Mouse (Mus musculus): ENCODE measurements at regions not wholly inside any gene's neighbourhood (a gene's known extent, or its start where the extent isn't known, plus 50 kb on each side); places are given as distances from the start of the nearest gene placed in this dataset.

DNA sequence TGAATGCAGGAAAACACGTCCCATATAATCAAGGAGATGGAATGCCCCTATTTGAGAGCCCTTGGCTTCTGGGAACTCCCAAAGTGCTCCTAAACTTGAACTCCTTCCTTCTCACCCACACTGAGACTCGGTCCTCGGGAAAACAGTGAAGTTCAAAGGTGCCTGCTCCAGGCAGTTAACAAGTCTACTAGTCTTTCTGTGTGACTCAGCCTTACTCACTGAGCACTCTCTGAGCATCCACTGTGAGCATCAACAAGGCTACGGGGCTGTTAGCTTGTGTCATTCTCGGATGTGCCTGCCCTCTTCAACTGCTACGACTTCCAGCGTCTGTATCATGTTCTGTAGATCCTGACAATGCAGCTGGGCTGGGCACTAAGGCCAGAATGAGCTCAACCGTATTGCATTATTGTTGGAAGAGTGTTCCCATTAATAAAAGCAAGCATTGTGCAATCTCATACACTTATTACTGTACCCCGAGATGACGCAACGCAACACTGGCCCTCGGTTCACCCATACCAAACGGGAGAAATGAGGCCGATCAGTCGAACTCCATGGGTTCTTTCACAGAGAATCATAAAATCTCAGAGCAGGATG, 96.1 kb upstream of the Egr2 start:
- Histone ChIP-seq H3K36me3 (ENCODE audit: control insufficient read depth in 1 of 2, insufficient read depth in 2 of 2, low read length in 2 of 2) (no peaks in the 10 kb centered on the region; a peak in 1 of 4 replicates), H3K9me3 (replicated peaks; ENCODE audit: insufficient read depth, low read length) (no peaks in the 10 kb centered on the region), H3K9ac (ENCODE audit: control insufficient read depth, low read depth, low read length, poor library complexity, severe bottlenecking) (no peak overlapping the region), H3K4me3 (ENCODE audit: control insufficient read depth in 1 of 2, insufficient read depth in 1 of 2, low read depth in 2 of 2, low read length in 2 of 2) (no peak overlapping the region), H3K4me1 (ENCODE audit: control insufficient read depth in 1 of 2, insufficient read depth in 2 of 2, low read length in 2 of 2) (no peaks in the 10 kb centered on the region), H3K79me2 (ENCODE audit: control insufficient read depth, insufficient read depth, low read length, poor library complexity) (no peaks in the 10 kb centered on the region), H3K27me3 (ENCODE audit: control insufficient read depth in 1 of 2, insufficient read depth in 2 of 2, low read length in 2 of 2) (no peaks in the 10 kb centered on the region), H3K27ac (ENCODE audit: control insufficient read depth, low read depth, low read length) (no peak overlapping the region)
- no peak for TF ChIP-seq USF1 (IDR thresholded peaks at IDR 0.05; ENCODE audit: low read depth, low read length)
- TF ChIP-seq GABPA (IDR thresholded peaks at IDR 0.05; ENCODE audit: low read depth, low read length): no peak
- no peak for TF ChIP-seq MAFK (IDR thresholded peaks at IDR 0.05; ENCODE audit: borderline replicate concordance, low read depth, low read length)
- TF ChIP-seq CHD1 (IDR thresholded peaks at IDR 0.05; ENCODE audit: low read depth, low read length): no peak
- TF ChIP-seq USF2 (IDR thresholded peaks at IDR 0.05; ENCODE audit: borderline replicate concordance in 1 of 2, insufficient read depth in 1 of 2, low read depth in 1 of 2, low read length in 2 of 2): no peak
- TF ChIP-seq ZKSCAN1 (IDR thresholded peaks at IDR 0.05; ENCODE audit: low read depth, low read length): no peak
- TF ChIP-seq RAD21 (IDR thresholded peaks at IDR 0.05; ENCODE audit: low read depth, low read length): no peak
- TF ChIP-seq NELFE (IDR thresholded peaks at IDR 0.05; ENCODE audit: low read depth, low read length): no peak
- TF ChIP-seq MYC (IDR thresholded peaks at IDR 0.05; ENCODE audit: low read depth, low read length): no peak
- TF ChIP-seq MAX (IDR thresholded peaks at IDR 0.05; ENCODE audit: low read length): no peak
- DNase-seq (ENCODE audit: low read depth, low spot score): no peak

GRCm38 (mm10) chr10:67439844-67440243, 95.4 kb upstream of the Egr2 start:
- no peaks in the 10 kb centered on the region for H3K79me2 ChIP-seq (ENCODE audit: control insufficient read depth, insufficient read depth, low read length, poor library complexity)
- TF ChIP-seq HCFC1 (IDR thresholded peaks at IDR 0.05; ENCODE audit: low read depth, low read length) (no peak), CTCF (IDR thresholded peaks at IDR 0.05 in 2 of 3, conservative IDR thresholded peaks at IDR 0.05 in 1 of 3; ENCODE audit: control insufficient read depth in 1 of 3, insufficient read depth in 1 of 3, low read depth in 2 of 3, low read length in 3 of 3, poor library complexity in 1 of 3, severe bottlenecking in 1 of 3) (no peak), MXI1 (IDR thresholded peaks at IDR 0.05; ENCODE audit: low read depth, low read length) (no peak), GATA1 (IDR thresholded peaks at IDR 0.05; ENCODE audit: low read depth, low read length) (no peak), MAZ (IDR thresholded peaks at IDR 0.05; ENCODE audit: low read depth, low read length) (no peak), ELF1 (IDR thresholded peaks at IDR 0.05; ENCODE audit: low read depth, low read length) (no peak), RAD21 (IDR thresholded peaks at IDR 0.05; ENCODE audit: low read depth, low read length) (no peak), SIN3A (IDR thresholded peaks at IDR 0.05; ENCODE audit: low read length) (no peak), CHD1 (IDR thresholded peaks at IDR 0.05; ENCODE audit: low read depth, low read length) (no peak), NRF1 (IDR thresholded peaks at IDR 0.05; ENCODE audit: insufficient read depth, low read depth, low read length, poor library complexity, severe bottlenecking) (no peak), ZMIZ1 (IDR thresholded peaks at IDR 0.05; ENCODE audit: low read depth, low read length) (no peak)
- no peak overlapping the region for H3K4me3 ChIP-seq (ENCODE audit: control insufficient read depth in 1 of 2, insufficient read depth in 1 of 2, low read depth in 2 of 2, low read length in 2 of 2)
- H3K36me3 ChIP-seq (ENCODE audit: control insufficient read depth in 1 of 2, insufficient read depth in 2 of 2, low read length in 2 of 2): no peaks in the 10 kb centered on the region; a peak in 1 of 4 replicates
- H3K4me1 ChIP-seq (ENCODE audit: control insufficient read depth in 1 of 2, insufficient read depth in 2 of 2, low read length in 2 of 2): no peaks in the 10 kb centered on the region
- H3K9me3 ChIP-seq (replicated peaks; ENCODE audit: insufficient read depth, low read length): no peaks in the 10 kb centered on the region
- no peak for DNase-seq (ENCODE audit: low read depth, low spot score)
- H3K9ac ChIP-seq (ENCODE audit: control insufficient read depth, low read depth, low read length, poor library complexity, severe bottlenecking): no peak overlapping the region
- H3K27me3 ChIP-seq (ENCODE audit: control insufficient read depth in 1 of 2, insufficient read depth in 2 of 2, low read length in 2 of 2): no peaks in the 10 kb centered on the region
- no peak overlapping the region for H3K27ac ChIP-seq (ENCODE audit: control insufficient read depth, low read depth, low read length)
